Mouse (Mus musculus): ENCODE data around the gene Tradd.

The Tradd gene
- long read RNA-seq, experiment 1, transcript Tradd-201 (5 exons, 1,689 nt) = major isoform, 13 of 17 reads
- long read RNA-seq, experiment 1, partial matches to known transcripts = 3 of 17 reads
- long read RNA-seq, experiment 1, other reads (novel, unspliced or antisense) = 1 of 17 reads
- long read RNA-seq, experiment 2, transcript Tradd-201 (5 exons, 1,689 nt) = major isoform, 10 of 16 reads
- long read RNA-seq, experiment 2, partial matches to known transcripts = 3 of 16 reads
- long read RNA-seq, experiment 2, other reads (novel, unspliced or antisense) = 3 of 16 reads

DNA sequence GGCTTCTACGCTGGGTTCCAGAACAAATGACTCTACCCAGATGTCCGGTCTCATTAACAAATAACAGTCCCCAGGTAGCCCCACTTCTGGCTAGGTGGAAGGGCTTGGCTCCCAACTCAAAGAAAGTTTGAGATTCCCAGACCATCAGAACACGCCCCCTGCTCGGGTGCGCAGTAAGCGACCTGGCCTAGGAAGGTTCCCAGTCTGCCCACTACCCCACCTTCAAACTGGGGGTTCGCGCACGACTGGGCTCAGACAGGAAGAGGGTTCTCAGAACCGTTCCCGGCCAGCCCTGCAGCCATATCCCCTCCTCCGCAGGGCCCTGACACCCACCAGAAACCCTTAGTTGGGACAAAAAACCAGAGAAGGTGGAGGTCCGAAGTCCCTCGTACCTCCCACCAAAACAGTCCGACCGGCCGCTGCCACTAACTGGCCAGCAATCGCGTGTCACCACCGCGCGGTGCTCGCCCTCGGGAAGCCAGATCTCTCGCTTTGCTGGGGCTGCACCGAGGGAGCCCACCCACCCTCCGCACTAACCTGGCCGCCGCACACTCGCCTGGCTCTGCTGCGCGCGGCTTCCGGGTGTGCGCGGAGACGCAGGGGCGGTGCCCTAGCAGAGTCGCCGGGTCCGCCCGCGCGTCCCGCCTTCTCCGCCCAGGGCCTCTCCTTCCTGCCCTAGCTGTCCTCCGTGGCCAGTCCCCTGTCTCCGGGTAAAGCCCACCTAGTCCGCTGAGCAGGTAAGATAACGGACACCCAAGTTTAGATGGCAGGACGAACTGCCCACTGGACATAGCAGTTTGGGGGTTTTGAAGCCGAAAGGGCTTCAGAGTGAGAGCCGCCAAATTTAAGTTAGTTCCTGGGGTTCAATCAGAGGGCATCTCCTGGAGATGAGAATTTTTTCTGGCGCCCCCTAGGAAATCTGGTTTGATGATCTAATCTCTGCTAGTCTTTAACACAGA is at the start of gene Tradd, which contains the start of gene Fbxl8:
TSS of gene Tradd (minus strand) at position 586 of the 959 bp plus-strand sequence.
TSS of gene Fbxl8 (plus strand) at position 625 of the 959 bp plus-strand sequence.
- intact Hi-C loops (cut with DNase I) = loop anchor here (5.0 kb wide), 1 partner anchor 37 kb away; the partner anchor contains the start of gene D230025D16Rik

DNA sequence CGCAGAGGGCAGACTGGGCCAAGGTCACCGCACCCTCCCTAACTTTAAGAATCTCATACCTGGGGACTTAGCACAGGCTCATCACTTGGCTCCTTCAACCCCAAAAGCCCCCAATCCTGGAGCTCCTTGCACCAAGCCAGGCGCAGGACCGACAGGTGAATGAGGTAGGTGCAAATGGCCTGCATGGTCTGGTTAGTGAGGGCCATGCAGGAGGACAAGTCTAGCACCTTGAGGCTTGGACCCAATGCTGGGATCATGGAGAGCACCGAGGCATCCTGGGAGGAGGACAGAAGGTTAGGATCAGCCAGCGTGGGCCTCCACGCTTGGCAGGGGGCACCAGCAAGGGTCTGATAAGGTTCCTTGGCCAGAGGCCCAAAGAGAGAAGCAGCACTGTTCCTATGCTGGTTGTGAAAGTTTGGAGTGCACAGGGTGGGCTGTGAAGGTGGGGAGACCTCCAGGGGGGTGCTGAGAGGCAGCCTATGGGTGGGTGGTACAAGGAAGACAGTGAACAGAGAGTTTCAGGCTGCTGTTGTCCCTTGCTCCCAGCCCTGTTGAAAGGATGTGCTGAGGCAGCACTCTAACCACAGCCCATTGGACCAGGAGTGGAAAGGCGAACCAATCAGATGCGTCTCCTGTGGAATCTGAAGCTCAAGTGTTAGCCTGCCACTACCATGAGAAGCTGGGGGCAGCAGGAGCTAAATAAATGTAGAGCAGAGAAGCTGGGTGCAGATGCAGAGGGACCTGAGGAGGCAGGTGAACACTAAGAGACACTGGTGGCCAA is 49.4 kb upstream of the Tradd start:
- intact Hi-C loops (cut with DNase I) = no loop called here

DNA sequence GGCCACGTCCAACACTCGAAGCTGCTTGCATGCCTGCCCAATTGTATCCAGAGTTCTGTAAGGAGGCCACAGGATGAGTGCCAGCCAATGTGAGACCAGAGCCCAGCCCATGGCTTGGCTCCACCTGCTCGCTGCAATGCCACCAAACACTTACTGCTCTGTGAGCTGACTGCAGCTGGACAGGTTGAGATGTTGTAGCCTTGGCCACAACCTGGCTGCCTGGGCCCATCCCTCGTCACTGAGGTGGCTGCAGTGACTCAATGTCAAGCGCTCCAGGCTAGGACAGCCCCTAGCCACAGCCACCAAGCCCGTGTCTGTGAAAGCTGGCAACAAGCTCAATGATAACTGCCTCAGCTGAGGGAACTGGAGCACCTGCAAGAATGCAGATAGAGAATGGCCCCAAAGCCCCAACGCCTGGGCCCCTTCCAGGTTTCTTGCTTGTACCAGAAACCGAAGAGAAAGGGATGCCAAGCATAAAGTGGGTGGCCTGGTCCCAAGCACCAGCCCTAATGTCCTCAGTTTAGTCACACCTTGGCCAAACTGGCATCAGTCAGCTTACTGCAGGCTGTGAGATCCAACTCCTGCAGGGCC is 48.6 kb upstream of the Tradd start:
- intact Hi-C loops (cut with DNase I) = no loop called here

DNA sequence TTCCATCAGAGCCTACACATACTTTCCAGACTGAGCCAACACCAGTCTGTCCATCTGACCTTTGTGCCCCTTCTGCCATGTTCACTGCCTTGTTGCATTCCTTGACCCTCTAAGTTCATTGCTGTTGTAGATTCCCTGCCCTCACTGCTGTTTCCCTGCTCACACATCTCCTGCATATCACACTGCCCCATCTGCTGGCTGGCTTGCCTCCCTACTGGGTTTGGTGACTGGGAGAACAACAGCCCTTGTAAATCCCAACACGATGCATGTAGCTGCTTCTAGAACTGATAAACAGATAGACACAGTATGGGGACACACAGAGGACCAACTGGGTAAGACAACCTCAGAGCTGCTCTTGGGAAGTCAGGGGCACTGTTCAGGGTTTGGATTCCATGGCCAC is 47.3 kb upstream of the Tradd start:
- intact Hi-C loops (cut with DNase I) = no loop called here

DNA sequence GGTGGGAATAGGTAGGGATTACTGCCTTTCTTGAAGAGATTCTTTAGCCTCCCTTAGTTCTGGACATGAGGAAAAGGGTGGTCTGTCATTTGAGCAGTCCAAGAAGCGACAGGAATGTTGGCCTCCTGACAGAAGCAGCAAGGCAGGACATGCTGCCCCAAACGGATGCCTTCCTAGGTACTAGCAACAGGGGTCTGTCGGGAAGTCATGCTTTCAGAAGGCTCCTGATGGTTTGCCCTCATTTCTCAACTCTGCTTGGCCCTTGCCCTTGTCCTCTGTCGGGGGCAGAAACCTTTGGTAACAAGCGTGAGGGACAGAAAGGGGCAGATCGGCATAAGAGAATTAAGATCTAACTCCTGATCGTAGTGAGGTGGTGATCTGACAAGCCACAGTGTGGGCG is 45.7 kb upstream of the Tradd start:
- intact Hi-C loops (cut with DNase I) = no loop called here

DNA sequence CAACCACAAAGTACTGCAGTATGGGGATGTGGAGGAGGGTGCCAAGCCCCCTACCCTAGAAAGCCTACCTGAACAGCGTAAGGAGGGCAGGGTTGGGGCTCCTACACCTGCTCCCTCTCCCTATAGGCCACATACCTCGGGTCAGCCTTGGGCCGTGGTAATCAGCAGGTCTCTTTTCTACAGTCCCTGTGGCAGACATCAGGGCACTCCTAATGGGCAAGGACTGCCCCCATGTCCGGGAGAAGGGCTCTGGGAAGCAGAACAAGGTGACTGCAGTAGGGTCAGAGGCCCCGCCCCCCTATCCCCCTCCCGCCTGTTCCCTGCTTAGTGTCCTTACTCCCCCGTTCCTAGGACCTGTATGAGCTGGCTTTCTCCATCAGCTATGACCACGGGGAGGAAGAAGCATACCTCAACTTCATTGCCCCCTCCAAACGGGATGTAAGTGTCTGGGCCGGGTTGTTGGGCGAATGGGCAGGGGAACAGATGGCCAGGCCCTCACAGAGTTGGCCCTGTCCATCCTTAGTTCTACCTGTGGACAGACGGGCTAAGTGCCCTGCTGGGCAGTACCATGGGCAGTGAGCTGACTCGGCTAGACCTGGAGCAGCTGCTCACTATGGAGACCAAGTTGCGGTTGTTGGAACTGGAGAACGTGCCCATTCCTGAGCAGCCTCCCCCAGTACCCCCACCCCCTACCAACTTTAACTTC is 44.9 kb upstream of the Tradd start:
- intact Hi-C loops (cut with DNase I) = no loop called here

DNA sequence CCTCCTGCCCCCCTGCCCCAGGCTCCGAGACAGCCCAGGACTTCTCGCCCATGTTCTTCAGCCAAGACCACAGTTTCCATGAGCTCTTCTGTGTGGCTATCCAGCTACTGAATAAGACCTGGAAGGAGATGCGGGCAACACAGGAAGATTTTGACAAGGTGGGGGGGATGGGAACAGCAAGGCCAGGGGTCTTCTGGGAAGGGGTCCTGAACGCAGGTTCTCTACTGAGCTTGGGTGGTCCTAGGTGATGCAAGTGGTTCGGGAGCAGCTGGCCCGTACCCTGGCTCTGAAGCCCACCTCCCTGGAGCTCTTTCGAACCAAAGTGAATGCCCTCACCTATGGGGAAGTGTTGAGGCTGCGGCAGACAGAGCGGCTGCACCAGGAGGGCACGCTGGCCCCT is 44.0 kb upstream of the Tradd start:
- intact Hi-C loops (cut with DNase I) = no loop called here

DNA sequence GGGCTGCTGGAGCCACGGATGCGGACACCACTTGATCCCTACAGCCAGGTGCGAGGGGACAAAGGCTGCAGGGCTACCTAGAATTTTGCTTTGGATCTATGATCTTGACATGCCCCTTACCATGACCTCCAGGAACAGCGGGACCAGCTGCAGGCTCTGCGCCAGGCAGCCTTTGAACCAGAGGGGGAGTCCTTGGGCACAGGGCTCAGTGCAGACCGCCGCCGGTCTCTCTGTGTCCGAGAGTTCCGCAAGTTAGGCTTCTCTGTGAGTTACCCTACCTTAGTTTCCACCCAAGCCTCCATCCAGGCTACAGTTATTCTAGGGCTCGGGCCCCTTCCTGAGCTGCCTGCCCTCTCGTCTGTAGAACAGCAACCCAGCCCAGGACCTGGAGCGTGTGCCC is 43.3 kb upstream of the Tradd start:
- intact Hi-C loops (cut with DNase I) = no loop called here

DNA sequence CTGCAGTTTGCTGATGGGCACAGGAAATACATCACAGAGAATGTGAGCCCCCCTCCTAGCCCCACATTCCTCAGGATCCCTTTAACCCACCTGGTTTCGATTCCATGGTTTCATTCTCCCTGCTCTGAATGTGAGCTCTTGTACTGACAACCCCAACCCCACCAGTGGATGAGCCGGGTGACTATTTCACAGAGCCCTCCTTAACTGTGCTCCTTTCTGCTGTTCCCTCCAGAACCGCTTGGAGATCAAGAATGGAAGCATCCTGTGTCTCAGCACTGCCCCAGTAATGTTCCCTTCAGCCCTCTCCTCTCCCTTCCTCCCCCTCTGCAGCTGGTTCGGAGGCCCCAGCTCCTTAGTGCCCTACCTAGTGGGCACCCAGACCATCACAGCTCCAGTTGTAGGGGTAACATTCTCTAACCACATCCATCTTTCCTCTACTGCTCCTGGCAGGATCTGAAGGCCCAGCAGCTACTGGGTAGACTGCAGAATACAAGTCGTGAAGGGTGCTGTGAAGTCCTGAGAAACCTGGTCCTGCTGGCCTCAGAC is 41.8 kb upstream of the Tradd start:
- intact Hi-C loops (cut with DNase I) = no loop called here

DNA sequence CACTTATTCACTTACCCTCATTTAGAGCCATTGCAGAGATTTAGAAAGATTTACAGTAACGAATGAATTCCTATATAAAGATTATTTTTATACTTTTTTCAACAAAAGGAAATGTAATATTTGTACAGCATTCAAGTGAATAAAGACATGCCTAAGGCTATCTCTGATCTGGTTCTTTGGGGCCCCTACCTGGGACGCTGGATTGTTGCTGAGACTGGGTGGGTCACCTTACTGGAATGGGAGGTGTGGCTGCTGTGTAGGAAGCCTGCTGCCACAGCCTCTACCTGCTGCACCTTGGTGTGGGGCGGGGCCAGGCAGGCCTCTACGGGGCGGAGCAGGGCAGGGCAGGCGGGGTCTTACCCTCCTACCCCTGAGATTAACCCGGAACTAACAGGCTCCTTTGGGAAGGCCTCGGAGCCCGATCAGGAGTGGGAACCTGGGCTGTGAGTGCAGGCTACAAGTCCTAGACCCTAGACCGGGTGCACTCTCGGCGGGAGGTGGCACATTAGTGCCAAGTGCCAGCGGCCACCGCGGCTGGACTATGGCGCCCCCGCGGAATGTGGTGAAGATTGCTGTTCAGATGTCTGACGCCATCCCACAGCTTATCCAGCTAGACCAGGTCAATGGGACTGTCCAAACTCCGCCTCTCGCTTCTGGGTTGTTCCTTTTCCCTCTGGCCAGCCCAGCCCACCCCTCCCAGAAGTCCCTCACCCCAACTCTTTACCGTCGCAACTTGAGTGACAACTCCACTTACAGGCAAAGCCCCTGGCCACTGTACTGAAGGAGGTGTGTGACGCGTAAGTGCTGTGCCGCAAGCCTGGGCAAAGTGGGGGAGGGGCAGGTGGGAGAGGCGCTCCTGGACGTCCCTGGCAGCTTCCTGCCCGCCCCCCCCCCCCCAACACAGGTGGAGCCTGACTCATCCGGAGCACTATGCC is 41.1 kb upstream of the Tradd start, which contains the start of gene Elmo3:
TSS of gene Elmo3 (plus strand) at position 391 of the 935 bp plus-strand sequence.
- intact Hi-C loops (cut with DNase I) = no loop called here

DNA sequence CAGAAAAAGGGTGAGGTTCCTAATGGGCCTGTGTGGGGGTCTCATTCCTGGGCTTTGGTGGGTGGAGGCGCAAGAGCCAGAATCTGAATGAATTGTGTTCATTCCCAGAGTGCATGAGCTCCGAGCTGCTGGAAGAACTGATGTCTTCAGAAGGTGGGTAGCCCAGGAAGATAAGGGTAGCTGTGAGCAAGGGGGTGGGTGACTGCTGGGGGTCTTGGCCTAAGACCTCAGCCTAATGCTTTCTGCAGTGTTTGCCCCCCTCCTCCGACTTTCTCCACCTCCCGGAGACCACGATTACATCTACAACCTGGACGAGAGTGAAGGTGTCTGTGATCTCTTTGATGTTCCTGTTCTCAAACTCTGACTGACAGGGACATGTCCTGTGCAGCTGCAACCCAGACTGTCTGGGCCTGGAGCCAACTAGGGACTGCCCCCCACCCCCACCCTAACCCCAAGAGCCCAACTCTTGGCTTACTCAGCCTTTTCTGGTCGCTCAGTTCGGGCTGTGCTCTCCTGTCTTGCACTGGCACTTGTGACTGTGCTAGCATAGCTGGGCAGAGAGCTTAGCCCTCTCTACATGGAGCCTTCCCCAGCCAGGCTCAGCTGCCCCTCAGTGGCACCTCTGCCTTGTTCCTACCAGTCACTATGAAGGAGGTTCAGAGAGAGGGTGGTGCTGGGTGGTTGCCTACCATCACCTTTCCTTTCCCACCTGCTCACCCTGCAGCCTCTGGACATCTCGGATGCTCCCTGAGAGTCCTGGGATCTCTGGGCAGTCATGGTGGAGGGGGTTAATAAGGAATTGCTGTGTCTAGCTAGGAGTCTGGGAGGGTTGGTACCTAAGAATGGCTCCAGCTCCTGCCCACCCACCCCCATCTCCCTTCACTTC is 40.2 kb upstream of the Tradd start:
- intact Hi-C loops (cut with DNase I) = no loop called here

DNA sequence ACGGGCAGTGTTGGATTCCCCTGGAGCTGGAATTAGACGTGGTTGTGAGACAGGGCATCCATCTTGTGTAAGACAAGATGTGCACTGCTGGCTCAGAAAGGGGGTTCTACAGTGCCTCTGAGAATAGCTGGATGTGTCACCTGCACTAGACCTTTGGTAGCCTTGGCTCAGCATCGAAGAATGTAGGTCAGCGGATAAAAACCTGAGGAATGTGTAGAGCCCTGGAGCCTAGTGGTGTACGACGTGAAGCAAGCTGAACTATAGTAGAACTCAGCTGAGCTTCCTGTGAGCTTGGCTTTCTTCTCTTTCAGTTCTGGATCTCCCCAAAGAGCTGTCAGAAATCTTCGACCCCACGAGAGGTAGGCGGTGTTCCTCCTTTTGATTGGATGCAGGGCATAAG is 39.5 kb upstream of the Tradd start:
- intact Hi-C loops (cut with DNase I) = no loop called here

DNA sequence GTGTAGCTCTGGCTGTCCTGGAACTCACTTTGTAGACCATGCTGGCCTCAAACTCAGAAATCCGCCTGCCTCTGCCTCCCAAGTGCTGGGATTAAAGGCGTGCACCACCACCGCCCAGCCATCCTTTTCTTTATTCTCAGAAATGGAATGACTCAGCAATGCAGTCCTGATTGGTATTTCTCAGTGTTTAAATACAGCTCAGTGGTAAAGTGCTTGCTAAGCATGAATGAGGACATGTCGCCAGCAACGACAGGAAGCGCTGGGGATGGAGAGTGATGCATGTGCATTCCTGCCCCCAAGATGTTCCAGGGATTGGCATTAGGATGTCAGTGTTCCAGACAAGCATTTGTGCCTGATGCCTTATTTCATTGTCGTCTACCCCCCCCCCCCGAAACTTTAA is 39.0 kb upstream of the Tradd start:
- intact Hi-C loops (cut with DNase I) = no loop called here

DNA sequence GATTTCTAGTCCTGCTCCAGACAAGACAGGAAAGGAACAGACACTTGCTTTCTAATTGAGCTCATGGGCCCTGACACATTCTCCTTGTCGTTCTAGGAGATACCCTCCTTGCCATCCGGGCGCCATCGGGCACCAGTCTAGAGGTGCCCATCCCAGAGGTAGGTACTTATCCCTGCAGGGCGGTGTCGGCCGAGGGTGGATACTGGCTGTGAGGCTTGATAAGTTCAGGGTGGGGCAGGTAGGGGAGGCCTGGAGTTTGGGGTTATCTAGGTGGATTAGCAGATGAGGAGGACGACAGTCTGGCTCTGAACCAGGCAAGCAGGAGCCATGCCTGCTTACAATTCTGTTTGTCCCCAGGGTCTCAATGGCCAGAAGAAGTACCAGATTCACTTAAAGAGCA is 35.6 kb upstream of the Tradd start:
- intact Hi-C loops (cut with DNase I) = no loop called here

DNA sequence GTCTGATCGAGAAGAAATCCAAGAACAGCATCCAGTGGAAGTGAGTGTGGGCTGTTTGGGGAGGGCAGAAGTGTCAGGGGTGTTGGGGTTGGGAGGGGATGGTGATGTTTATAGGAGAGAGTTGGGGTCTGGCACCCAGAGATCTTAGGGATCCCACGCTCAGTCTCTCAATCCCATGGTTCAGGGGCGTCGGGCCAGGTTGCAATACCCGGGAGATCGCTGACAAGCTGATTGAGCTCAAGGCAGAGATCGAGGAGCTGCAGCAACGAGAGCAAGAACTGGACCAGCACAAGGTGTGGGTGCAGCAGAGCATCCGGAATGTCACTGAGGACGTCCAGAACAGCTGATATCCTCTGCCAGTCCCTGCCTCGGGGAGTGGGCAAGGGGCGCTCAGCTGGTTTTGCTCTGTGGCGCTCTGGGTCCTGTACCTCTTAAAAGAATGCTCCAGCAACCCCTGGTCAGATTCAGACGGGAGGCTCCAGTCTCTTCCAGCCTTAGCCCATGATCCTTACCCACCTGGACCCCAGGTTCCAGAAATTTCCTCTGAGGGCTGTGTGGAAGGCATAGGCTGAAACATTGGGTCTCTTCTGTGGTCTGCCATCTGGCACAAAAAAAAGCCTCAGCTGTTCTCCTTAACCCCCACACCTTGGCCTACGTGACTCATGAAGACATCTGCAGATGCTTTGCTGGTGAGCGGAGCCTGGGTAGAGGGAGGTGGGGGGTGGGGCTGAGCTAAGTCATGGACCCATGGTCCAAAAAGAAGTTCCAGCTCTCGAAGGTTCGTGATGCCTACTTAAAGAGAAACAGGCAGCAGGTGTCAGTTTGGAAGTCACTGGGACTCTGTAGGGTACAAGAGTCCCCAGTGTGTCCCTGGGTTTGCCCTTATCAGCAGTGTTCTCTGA is 34.2 kb upstream of the Tradd start:
- intact Hi-C loops (cut with DNase I) = no loop called here

DNA sequence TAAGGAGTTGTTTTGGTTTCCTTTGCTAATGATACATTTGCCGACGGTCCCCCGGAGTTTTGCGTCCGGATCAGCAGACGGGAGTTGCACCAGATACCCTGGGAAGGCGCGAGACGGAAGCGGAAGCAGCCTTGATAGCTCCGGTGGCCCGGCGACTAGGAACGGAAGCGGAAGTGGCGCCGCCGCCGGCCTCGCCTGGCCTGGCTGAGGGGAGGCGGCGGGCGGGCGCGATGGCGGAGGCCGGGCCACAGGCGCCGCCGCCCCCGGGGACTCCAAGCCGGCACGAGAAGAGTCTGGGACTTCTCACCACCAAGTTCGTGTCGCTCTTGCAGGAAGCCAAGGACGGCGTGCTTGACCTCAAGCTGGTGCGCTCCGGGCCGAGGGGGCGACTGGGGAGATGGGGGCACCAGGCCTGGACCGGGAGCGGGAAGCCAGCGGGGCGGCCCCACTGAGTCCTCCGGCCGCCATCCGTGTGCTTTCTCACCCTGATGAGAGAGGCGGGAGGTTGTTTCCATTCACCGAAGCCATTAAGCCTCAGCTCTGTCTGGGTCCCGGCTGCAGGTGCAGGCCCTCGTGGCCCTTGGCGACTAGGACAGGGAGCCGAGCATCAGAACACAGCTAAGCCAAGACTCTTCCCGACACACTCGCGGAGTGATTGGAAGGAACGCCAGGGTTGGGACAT is 33.2 kb upstream of the Tradd start, which contains the start of gene E2f4:
TSS of gene E2f4 (plus strand) at position 153 of the 682 bp plus-strand sequence.
- intact Hi-C loops (cut with DNase I) = no loop called here
